Mouse (Mus musculus): ENCODE data around the gene Aste1. TPM values are rescaled to one million over a fixed set of nuclear protein-coding genes. Genes with fewer than 3 reads are reported as not detected.

Aste1 gene
- polyA plus RNA-seq, 1 experiment from 2014 or later, result 11.4 TPM

- Histone ChIP-seq H3K4me3 (replicated peaks; ENCODE audit: low read length) (no peak overlapping the region), H3K36me3 (replicated peaks; ENCODE audit: control insufficient read depth, insufficient read depth) (peaks cover 61% of the 10 kb centered on the region), H3K9me3 (ENCODE audit: control insufficient read depth, low read length) (no peaks in the 10 kb centered on the region), H3K27ac (no peak overlapping the region), H3K9ac (no peak overlapping the region), H3K4me1 (replicated peaks; ENCODE audit: control insufficient read depth, insufficient read depth, low read length) (no peaks in the 10 kb centered on the region), H3K27me3 (ENCODE audit: control insufficient read depth, insufficient read depth, low read length) (no peaks in the 10 kb centered on the region), H3K4me2 (replicated peaks) (no peak overlapping the region)
- no peak for ATAC-seq (ENCODE audit: low FRiP score)
- DNase-seq (ENCODE audit: low spot score), result no peak
- 96% methylated on average over 7 of the region's 7 CpGs for WGBS
Measured at GRCm38 (mm10) chr9:105461496-105461895, 66.3 kb downstream of the Aste1 start.

Other genes with a start within 250 kb of the Aste1 start
- gene Nek11, start 132 bp downstream of the Aste1 start, polyA plus RNA-seq (2014; fragmentation: Nextera tagmentation; extraction: Ambion mirVana), result 2.9 and 3.2 TPM in 2 replicates
- gene Atp2c1, start 131.9 kb downstream of the Aste1 start, polyA plus RNA-seq (2014; fragmentation: Nextera tagmentation; extraction: Ambion mirVana), result 118 and 139 TPM in 2 replicates
- gene Pik3r4, start 247.6 kb downstream of the Aste1 start, polyA plus RNA-seq (2014; fragmentation: Nextera tagmentation; extraction: Ambion mirVana), result 19.7 and 20.5 TPM in 2 replicates